Mouse (Mus musculus) stomach, postnatal 0 days (tissue): ENCODE data around the gene Slc25a34.
A peak's percentile ranks its signal among the peaks of the same experiment; 100 is the strongest.

Experiments
- CTCF ChIP-seq: IDR thresholded peaks from 2 replicates; pipeline ENCODE4 v1.5.1; 2016; ENCODE audit warnings: antibody characterized with exemption, low read depth, mild to moderate bottlenecking, moderate library complexity
- EP300 ChIP-seq: optimal IDR thresholded peaks from 2 replicates; pipeline ENCODE3; 2016; ENCODE audit warnings: antibody characterized with exemption

DNA sequence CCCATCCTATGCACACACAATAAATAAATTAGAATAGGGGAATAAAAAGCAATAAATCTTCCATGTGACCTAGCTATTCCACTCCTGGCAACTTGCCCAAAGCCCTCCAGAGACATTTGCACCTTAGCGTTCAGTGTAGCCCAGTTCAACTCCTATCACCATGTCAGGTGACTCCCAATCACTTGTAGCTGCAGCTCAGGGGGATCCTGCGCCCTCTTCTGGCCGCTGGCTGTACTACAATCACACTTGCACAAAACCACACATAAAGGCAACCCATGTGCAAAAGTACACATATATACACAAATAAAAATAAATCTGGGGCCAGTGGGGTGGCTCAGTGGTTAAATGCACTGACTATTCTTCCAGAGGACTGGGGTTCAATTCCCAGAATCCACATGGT, 32.1 kb downstream of the Slc25a34 start:
- peak; percentile 82 for TF ChIP-seq CTCF
- no peak for TF ChIP-seq EP300
